Mouse (Mus musculus): ENCODE data around the gene Gucy2e.

DNA sequence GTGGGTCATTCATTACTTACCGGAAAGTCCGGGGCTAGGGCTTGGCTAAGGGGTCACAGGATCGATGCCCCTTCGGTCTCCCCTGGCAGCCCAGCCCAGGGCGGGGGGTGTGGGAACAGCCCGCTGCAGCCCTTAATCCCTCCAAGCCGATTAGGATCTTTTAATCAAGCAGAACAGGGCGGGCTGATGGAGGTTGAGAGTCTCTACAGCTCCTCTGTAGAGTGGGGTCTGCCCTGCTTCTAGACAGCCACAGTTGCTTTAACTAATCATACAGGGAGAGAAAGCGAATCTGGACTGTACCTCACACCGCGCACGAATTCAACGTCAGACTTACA, at the start of gene Gucy2e:
- no peak for TF ChIP-seq POLR2A (IDR thresholded peaks at IDR 0.05; ENCODE audit: borderline replicate concordance, control insufficient read depth, low read depth, low read length)
- no peak for TF ChIP-seq CTCF (IDR thresholded peaks at IDR 0.05; ENCODE audit: control insufficient read depth, insufficient read depth, low read length)
